Mouse (Mus musculus) neural tube, embryonic 12.5 days (tissue): Measurements from ENCODE around the gene Pigh. TPM values are rescaled to one million over a fixed set of nuclear protein-coding genes. Genes with fewer than 3 reads are reported as not detected.

Experiments used
- ATAC-seq: fragments of 200-750 bp; cut with Nextera tagmentation; 2 replicates; pipeline ENCODE4 v1.8.0; 2017; ENCODE audit warnings: low read depth, mild to moderate bottlenecking, moderate TSS enrichment, moderate library complexity; ENCODE audit not compliant: low FRiP score
- H3K27ac ChIP-seq: fragments of 300-500 bp; sonication (generic); 2 replicates; pipeline ENCODE4 v1.5.1; 2016
- H3K27me3 ChIP-seq: fragments of 300-500 bp; sonication (generic); replicated peaks from 2 replicates; pipeline ENCODE4 v1.6.1; 2016; ENCODE audit warnings: mild to moderate bottlenecking
- H3K36me3 ChIP-seq: fragments of 300-500 bp; sonication (generic); 2 replicates; pipeline ENCODE4 v1.6.1; 2016; ENCODE audit warnings: mild to moderate bottlenecking
- H3K4me1 ChIP-seq: fragments of 300-500 bp; sonication (generic); 2 replicates; pipeline ENCODE4 v1.6.1; 2016
- H3K4me2 ChIP-seq: fragments of 300-500 bp; sonication (generic); replicated peaks from 2 replicates; pipeline ENCODE4 v1.6.1; 2016; ENCODE audit warnings: mild to moderate bottlenecking
- H3K4me3 ChIP-seq: fragments of 300-500 bp; sonication (generic); 2 replicates; pipeline ENCODE4 v1.5.1; 2016
- H3K9ac ChIP-seq: fragments of 300-500 bp; sonication (generic); 2 replicates; pipeline ENCODE4 v1.6.1; 2016; ENCODE audit warnings: mild to moderate bottlenecking
- H3K9me3 ChIP-seq: fragments of 300-500 bp; sonication (generic); 2 replicates; pipeline ENCODE4 v1.6.1; 2016; ENCODE audit warnings: mild to moderate bottlenecking
- WGBS: fragments of 180-500 bp; shearing (Covaris S2); methylation state at CpG from one replicate; pipeline ENCODE4 v1.1.7; 2016; 5-methylcytosine and 5-hydroxymethylcytosine counted together
- polyA plus RNA-seq: library from polyadenylated mRNA; unstranded; fragments of >200 nt; fragmentation: Nextera tagmentation; extraction: Ambion mirVana; gene quantifications from 2 replicates; pipeline ENCODE4 v1.2.1, GENCODE M21; 2016

Pigh gene
- polyA plus RNA-seq, 1 experiment from 2014 or later, result 26.8 TPM

DNA sequence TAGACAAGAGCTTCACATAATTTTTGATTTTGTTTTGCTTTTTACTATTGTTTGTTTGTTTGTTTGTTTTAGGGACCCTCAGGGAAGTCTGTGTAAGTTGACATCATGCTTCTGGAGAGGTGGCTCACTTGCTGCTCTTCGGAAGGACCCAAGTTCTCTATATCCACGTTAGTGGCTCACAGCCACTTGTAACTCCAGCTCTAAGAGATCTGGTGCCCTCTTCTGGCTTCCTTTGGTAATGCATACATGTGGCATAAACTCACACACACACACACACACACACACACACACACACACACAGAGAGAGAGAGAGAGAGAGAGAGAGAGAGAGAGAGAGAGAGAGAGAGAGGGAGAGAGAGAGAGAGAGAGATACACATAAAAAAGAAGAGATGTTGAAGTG lies 15.1 kb upstream of the Pigh start:
- WGBS, result 73% methylated on average over 2 of the region's 2 CpGs

DNA sequence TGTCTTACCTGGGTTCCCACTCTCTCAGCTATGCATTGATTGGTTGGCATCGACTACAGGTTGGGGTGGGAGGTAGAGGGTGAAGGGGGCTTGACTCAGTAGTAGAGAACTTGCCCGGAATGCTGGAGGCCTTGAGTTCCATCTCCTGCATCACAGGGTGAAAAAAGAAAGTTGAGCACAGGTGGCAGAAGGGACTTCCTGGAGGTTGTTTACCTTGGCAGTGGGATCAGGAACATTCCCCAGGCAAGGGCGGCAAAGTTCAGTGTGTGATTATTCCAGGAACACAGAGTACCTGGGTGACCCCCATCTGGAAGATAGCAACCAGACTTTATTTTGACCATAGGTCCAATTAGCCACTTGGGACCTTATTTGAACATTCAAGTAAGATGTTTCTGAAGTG lies 14.3 kb upstream of the Pigh start:
- Histone ChIP-seq H3K4me1 (no peaks in the 10 kb centered on the region), H3K36me3 (no peaks in the 10 kb centered on the region), H3K9ac (no peak overlapping the region), H3K4me2 (no peak overlapping the region), H3K27ac (no peak overlapping the region), H3K27me3 (no peaks in the 10 kb centered on the region), H3K9me3 (no peaks in the 10 kb centered on the region), H3K4me3 (no peak overlapping the region)
- 88% methylated on average over 3 of the region's 3 CpGs for WGBS
- ATAC-seq, result no peak

More for the DNA sequence above, 15.1 kb upstream of the Pigh start:
- H3K27me3 ChIP-seq, result no peaks in the 10 kb centered on the region
- no peak for ATAC-seq
- H3K4me3 ChIP-seq, result no peak overlapping the region
- H3K9ac ChIP-seq, result no peak overlapping the region
- no peak overlapping the region for H3K4me2 ChIP-seq
- no peaks in the 10 kb centered on the region for H3K9me3 ChIP-seq
- H3K36me3 ChIP-seq, result no peaks in the 10 kb centered on the region
- no peaks in the 10 kb centered on the region for H3K4me1 ChIP-seq
- no peak overlapping the region for H3K27ac ChIP-seq

DNA sequence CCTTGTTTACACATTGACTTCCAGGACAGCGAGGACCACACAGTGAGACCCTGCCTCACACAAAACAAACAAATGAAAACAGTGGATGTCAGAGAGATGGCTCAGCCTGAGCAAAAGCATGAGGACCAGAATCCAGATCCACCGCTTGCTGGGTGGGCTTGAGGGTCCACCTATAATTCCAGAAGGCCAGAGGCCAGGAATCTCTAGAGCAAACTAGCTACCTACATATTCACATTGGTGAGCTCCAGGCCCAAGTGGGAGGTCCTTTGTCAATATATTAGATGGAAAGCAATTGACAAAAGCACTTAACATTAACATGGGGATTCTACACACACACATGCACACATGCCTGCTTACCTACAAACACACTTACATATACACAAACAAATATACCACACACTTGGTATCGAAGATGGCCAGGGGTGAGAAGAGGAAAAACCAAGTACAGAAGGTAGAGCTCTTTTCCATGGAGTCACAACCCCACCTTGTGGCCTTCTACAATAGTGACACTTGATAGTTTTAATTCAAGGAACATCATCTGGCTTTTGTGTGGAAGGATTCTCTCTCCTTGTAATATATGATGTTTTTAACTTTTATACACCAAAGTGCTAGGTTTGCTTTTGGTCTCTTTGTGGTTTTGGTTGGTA lies 7.8 kb upstream of the Pigh start:
- Histone ChIP-seq H3K36me3 (no peaks in the 10 kb centered on the region), H3K27me3 (no peaks in the 10 kb centered on the region), H3K9me3 (no peaks in the 10 kb centered on the region), H3K4me2 (no peak overlapping the region), H3K4me1 (no peaks in the 10 kb centered on the region), H3K4me3 (no peak overlapping the region), H3K27ac (no peak overlapping the region), H3K9ac (no peak overlapping the region)
- no peak for ATAC-seq
- 66% methylated on average over 3 of the region's 3 CpGs for WGBS

DNA sequence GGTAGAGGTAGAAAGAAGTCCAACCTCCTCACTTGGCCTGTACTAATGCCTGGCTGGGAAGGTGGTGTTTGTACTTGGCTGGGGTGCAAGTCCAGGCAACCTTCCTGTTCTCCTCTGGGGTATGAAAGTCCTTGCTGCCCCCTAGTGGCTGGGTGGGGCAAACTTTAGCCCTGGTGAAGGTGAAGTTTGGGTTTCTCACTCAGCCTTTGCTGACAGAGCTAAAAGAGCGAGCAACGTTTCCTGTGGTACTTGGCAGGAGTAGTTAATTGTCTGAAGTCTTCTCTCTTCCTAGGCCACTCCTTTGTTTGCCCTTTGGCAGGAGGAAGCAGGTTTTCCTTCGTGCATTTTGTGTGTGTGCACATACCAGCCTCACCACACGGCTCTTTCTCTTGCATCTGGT lies 3.1 kb upstream of the Pigh start:
- Histone ChIP-seq H3K4me2 (no peak overlapping the region), H3K36me3 (no peaks in the 10 kb centered on the region), H3K4me1 (no peaks in the 10 kb centered on the region; the same call in 1 of the 2 replicates), H3K27me3 (no peaks in the 10 kb centered on the region), H3K4me3 (no peak overlapping the region), H3K9ac (no peak overlapping the region), H3K27ac (no peak overlapping the region), H3K9me3 (no peaks in the 10 kb centered on the region)
- WGBS, result 55% methylated on average over 4 of the region's 4 CpGs
- ATAC-seq, result no peak

- H3K4me1 ChIP-seq, result no peaks in the 10 kb centered on the region
- H3K9ac ChIP-seq, result no peak overlapping the region
- peaks cover 83% of the 10 kb centered on the region for H3K36me3 ChIP-seq
- no peaks in the 10 kb centered on the region for H3K27me3 ChIP-seq
- H3K9me3 ChIP-seq, result no peaks in the 10 kb centered on the region
- ATAC-seq, result no peak
- no peak overlapping the region for H3K27ac ChIP-seq
- H3K4me3 ChIP-seq, result no peak overlapping the region
- no peak overlapping the region for H3K4me2 ChIP-seq
- WGBS, result 92% methylated on average over 6 of the region's 6 CpGs
These were observed 16.1 kb downstream of the Pigh start for GRCm38 (mm10) chr12:79073362-79073761.

DNA sequence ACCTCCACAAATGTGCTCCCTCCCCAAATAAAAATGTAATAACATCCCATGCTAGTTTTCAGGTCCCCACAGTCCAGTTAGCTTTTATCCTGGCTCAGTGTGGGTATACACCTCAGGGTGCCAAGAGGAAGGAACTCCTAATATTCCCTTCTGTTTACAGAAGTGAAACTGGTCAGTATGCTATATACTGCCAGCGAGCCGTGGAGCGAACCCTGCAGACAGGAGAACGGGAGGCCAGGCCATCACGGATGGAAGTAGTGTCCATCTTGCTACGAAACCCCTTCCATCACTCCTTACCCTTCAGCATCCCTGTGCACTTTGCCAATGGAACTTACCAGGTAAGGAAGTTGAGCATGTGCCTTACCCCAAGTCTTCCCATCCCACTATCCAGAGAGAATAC lies 16.9 kb downstream of the Pigh start:
- WGBS, result 93% methylated on average over 6 of the region's 6 CpGs
- no peaks in the 10 kb centered on the region for H3K27me3 ChIP-seq
- no peak overlapping the region for H3K4me2 ChIP-seq
- no peak for ATAC-seq
- peaks cover 83% of the 10 kb centered on the region for H3K36me3 ChIP-seq
- no peaks in the 10 kb centered on the region for H3K4me1 ChIP-seq
- H3K4me3 ChIP-seq, result no peak overlapping the region
- H3K27ac ChIP-seq, result no peak overlapping the region
- H3K9ac ChIP-seq, result no peak overlapping the region
- H3K9me3 ChIP-seq, result no peaks in the 10 kb centered on the region

DNA sequence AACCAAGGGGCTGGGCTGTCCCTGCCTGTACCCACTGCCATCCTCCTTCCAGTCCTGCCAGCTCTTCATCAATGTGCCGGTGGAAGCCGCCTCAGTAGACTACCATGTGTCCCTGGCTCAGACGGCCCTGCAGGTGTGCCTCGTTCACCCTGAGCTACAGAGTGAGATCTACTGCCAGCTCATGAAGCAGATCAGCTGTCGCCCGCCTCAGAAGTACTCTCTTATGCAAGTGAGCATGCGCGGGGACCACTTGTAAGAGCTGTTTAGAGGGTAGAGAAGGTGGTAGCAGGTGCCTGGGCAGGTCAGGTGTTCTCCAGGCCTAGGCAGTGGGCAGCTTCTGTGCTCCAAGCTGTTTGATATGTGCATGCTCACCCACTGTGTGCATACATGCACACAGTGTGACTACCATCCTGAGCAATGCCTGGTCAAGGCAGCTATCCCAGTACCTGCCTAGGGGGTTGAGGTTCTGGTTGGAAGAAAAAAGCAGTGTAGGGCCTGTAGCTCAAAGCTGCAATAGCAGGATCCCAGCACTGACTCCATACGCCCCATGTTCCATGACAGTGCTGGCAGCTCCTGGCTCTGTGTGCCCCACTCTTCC lies 18.6 kb downstream of the Pigh start:
- 88% methylated on average over 9 of the region's 9 CpGs for WGBS
- no peaks in the 10 kb centered on the region for H3K27me3 ChIP-seq
- H3K9ac ChIP-seq, result no peak overlapping the region
- no peak overlapping the region for H3K4me2 ChIP-seq
- peaks cover 73% of the 10 kb centered on the region for H3K36me3 ChIP-seq
- ATAC-seq, result no peak
- H3K9me3 ChIP-seq, result no peaks in the 10 kb centered on the region
- H3K27ac ChIP-seq, result no peak overlapping the region
- H3K4me3 ChIP-seq, result no peak overlapping the region
- H3K4me1 ChIP-seq, result no peaks in the 10 kb centered on the region

GRCm38 (mm10) chr12:79069916-79070315 lies 19.5 kb downstream of the Pigh start:
- no peaks in the 10 kb centered on the region for H3K27me3 ChIP-seq
- no peak overlapping the region for H3K9ac ChIP-seq
- no peaks in the 10 kb centered on the region for H3K4me1 ChIP-seq
- ATAC-seq, result no peak
- no peaks in the 10 kb centered on the region for H3K9me3 ChIP-seq
- H3K36me3 ChIP-seq, result peaks cover 64% of the 10 kb centered on the region
- H3K4me3 ChIP-seq, result no peak overlapping the region
- no peak overlapping the region for H3K4me2 ChIP-seq
- H3K27ac ChIP-seq, result no peak overlapping the region
- WGBS, result 83% methylated on average over 6 of the region's 6 CpGs

DNA sequence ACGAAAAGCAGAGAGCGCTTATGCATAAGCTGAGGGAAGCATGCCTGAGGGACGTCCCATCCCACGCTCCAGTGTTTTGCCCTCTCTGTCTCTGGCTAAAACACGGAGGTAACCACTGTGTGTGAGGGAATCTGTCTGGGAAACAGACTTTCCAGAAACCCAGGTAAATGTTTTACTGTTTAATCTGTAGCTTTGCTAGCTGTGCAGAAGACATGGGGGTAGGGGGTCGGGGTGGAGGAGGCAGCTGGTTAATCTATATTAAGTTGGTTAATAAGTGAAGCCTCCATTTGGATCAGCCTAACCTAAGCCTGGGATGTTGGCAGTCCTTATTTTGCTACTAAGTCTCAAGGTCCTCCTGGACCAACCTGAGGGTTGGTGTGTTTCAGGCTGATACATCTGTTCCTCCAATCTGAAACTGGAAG lies 20.3 kb downstream of the Pigh start:
- no peak for ATAC-seq
- Histone ChIP-seq H3K4me2 (no peak overlapping the region), H3K9ac (no peak overlapping the region), H3K9me3 (no peaks in the 10 kb centered on the region), H3K27ac (no peak overlapping the region), H3K4me3 (no peak overlapping the region), H3K36me3 (peaks cover 65% of the 10 kb centered on the region), H3K27me3 (no peaks in the 10 kb centered on the region), H3K4me1 (no peaks in the 10 kb centered on the region)
- 92% methylated on average over 6 of the region's 6 CpGs for WGBS

DNA sequence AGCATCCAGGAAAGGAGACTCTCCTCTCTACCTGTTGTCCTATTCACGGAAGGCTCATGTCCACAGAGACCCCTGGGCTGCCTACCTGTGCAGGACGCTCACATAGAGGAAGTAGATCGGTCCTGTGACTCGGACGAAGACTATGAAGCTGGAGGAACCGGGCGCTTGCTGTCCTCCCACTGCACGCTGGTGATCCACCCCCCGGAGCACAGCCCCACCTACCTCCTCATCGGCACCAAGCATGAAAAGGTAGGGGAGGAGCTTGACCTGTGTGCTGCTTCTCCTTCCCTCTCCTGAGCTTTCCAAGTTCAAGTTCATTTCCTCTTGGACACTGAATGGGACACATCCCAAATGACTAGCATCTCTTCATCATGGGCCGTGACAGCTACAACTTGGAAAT lies 21.1 kb downstream of the Pigh start:
- no peaks in the 10 kb centered on the region for H3K27me3 ChIP-seq
- ATAC-seq, result no peak
- no peaks in the 10 kb centered on the region for H3K4me1 ChIP-seq
- peaks cover 64% of the 10 kb centered on the region for H3K36me3 ChIP-seq
- no peak overlapping the region for H3K9ac ChIP-seq
- H3K4me3 ChIP-seq, result no peak overlapping the region
- no peaks in the 10 kb centered on the region for H3K9me3 ChIP-seq
- H3K4me2 ChIP-seq, result no peak overlapping the region
- 88% methylated on average over 11 of the region's 11 CpGs for WGBS
- H3K27ac ChIP-seq, result no peak overlapping the region

- Histone ChIP-seq H3K4me3 (no peak overlapping the region), H3K27me3 (no peaks in the 10 kb centered on the region), H3K27ac (no peak overlapping the region), H3K36me3 (peaks cover 56% of the 10 kb centered on the region), H3K9ac (no peak overlapping the region), H3K4me2 (no peak overlapping the region), H3K9me3 (no peaks in the 10 kb centered on the region), H3K4me1 (no peaks in the 10 kb centered on the region)
- no peak for ATAC-seq
- WGBS, result 91% methylated on average over 5 of the region's 5 CpGs
These were observed 21.9 kb downstream of the Pigh start for GRCm38 (mm10) chr12:79067526-79067925.

- Histone ChIP-seq H3K36me3 (peaks cover 55% of the 10 kb centered on the region), H3K4me2 (no peak overlapping the region), H3K27me3 (no peaks in the 10 kb centered on the region), H3K9me3 (no peaks in the 10 kb centered on the region), H3K4me1 (no peaks in the 10 kb centered on the region), H3K27ac (no peak overlapping the region), H3K4me3 (no peak overlapping the region), H3K9ac (no peak overlapping the region)
- ATAC-seq, result no peak
- 90% methylated on average over 9 of the region's 9 CpGs for WGBS
These were observed 23.0 kb downstream of the Pigh start for GRCm38 (mm10) chr12:79066431-79066830.

DNA sequence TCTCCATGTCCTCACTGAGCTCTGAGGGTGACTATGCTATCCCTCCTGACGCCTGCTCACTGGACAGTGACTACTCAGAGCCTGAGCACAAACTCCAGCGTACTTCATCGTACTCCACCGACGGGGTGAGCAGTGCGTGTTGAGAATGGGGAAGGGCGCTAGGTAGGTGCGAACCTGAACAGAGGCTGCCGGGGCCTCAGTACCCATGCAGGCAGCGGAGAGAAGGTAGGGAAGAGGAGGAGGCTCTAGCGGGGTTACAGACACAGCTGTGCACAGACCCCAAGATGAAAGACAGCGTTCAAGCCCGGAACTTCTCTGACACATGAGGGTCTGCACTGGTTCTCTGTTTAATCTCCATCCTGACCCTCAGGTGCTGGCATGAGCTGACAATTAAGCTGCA lies 25.0 kb downstream of the Pigh start:
- Histone ChIP-seq H3K27ac (no peak overlapping the region), H3K4me3 (no peak overlapping the region), H3K4me1 (no peaks in the 10 kb centered on the region), H3K4me2 (no peak overlapping the region), H3K36me3 (peaks cover 44% of the 10 kb centered on the region), H3K9ac (no peak overlapping the region), H3K27me3 (no peaks in the 10 kb centered on the region), H3K9me3 (no peaks in the 10 kb centered on the region)
- 90% methylated on average over 13 of the region's 13 CpGs for WGBS
- no peak for ATAC-seq
